Mouse (Mus musculus): Measurements from ENCODE around the gene Anapc15. TPM values are rescaled to one million over a fixed set of nuclear protein-coding genes. Genes with fewer than 3 reads are reported as not detected.
"Not testable (repeated sequence)": the region's sequence is repeated elsewhere in the genome, so short reads cannot be mapped to it uniquely, and the experiment has no call there.

The Anapc15 gene
- polyA plus RNA-seq, 1 experiment, result 103 TPM

DNA sequence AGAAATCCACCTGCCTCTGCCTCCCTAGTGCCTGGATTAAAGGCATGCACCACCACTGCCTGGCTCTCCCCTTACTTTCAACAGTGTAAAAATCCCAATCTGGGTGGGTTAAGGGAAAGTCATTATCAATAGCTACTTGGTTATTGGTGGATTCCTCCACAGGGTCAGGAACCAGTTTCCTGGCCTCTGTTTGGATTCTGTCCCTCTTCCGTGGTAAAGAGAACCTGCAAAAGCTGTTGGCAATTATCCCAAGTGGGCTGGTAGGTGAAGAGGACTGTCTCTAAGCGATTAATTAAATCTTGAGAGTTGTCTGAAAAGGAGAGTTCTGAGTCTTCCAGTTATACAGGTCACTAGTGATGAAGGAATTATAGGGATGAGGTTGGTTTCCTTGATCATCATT, 74.8 kb downstream of the Anapc15 start:
- no peak overlapping the region for H3K27ac ChIP-seq (ENCODE audit: insufficient read depth, low read depth, low read length)
- peaks cover 22% of the 10 kb centered on the region for H3K4me1 ChIP-seq (ENCODE audit: control insufficient read depth, insufficient read depth, low read length)
- no peak for TF ChIP-seq POLR2A (IDR thresholded peaks at IDR 0.05; ENCODE audit: borderline replicate concordance, low read depth, low read length)
- no peak for TF ChIP-seq CTCF (IDR thresholded peaks at IDR 0.05; ENCODE audit: low read depth, low read length)
- H3K4me3 ChIP-seq (ENCODE audit: insufficient read depth, low read length), result no peak overlapping the region

DNA sequence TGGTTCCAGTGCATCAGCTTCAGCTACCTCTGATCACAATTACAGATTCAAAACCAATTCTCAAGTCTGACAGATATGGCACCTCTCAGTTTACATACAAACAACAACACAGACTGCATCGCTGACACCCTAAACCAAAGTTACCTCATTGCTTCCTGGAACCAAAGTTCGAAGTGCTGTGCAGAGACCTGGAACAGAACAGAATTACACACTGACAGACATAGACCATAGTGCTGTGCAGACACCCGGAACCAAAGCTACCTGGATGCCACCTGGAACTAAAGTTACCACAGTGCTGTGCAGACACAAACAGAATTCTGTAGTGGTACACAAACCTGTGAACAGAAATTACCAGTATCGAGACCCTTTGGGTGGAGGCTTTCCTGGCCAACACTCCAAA, 76.2 kb downstream of the Anapc15 start:
- Histone ChIP-seq H3K27ac (ENCODE audit: insufficient read depth, low read depth, low read length) (no peak overlapping the region), H3K4me1 (ENCODE audit: control insufficient read depth, insufficient read depth, low read length) (peaks cover 22% of the 10 kb centered on the region), H3K4me3 (ENCODE audit: insufficient read depth, low read length) (no peak overlapping the region)
- TF ChIP-seq POLR2A (IDR thresholded peaks at IDR 0.05; ENCODE audit: borderline replicate concordance, low read depth, low read length) (no peak), CTCF (IDR thresholded peaks at IDR 0.05; ENCODE audit: low read depth, low read length) (no peak)

DNA sequence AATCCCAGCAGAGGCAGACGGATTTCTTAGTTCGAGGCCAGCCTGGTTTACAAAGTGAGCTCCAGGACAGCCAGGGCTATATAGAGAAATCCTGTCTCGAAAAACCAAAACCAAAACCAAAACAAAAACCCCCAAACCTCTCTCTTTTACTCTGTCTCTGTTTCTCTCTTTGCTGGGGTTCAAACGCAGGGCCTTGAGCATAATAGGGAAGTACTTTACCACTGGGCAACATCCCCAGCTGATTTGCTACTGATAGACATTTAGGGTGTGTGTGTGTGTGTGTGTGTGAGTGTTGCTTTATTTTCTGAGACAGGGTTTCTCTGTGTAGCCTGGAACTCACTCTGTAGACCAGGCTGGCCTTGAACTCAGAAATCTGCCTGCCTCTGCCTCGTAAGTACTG, 85.5 kb downstream of the Anapc15 start:
- Histone ChIP-seq H3K4me1 (ENCODE audit: control insufficient read depth, insufficient read depth, low read length) (peaks cover 11% of the 10 kb centered on the region), H3K27ac (ENCODE audit: insufficient read depth, low read depth, low read length) (0 out of 2 replicates have a peak overlapping the region, but pooled peaks have one; percentile 21)
- not testable (repeated sequence) for H3K4me3 ChIP-seq (ENCODE audit: insufficient read depth, low read length)

Other genes with a start within 250 kb of the Anapc15 start
- 9.7 and 13.6 TPM in 2 replicates for gene Clpb, start 200.1 kb upstream of the Anapc15 start, polyA plus RNA-seq (2012; ENCODE audit: insufficient read depth, insufficient read length, missing spikeins)
- gene Phox2a, start 45.4 kb upstream of the Anapc15 start, polyA plus RNA-seq (2012; ENCODE audit: insufficient read depth, insufficient read length, missing spikeins), result not detected in 2 replicates
- gene Inppl1, start 25.5 kb upstream of the Anapc15 start, polyA plus RNA-seq (2012; ENCODE audit: insufficient read depth, insufficient read length, missing spikeins), result 114 and 115 TPM in 2 replicates
- gene Folr2, start 6.5 kb upstream of the Anapc15 start, polyA plus RNA-seq (2012; ENCODE audit: insufficient read depth, insufficient read length, missing spikeins), result 379 and 471 TPM in 2 replicates
- gene Folr1, start 7.1 kb downstream of the Anapc15 start, polyA plus RNA-seq (2012; ENCODE audit: insufficient read depth, insufficient read length, missing spikeins), result 1.6 and 1.7 TPM in 2 replicates
- gene Lamtor1, start 42.2 kb downstream of the Anapc15 start, polyA plus RNA-seq (2012; ENCODE audit: insufficient read depth, insufficient read length, missing spikeins), result 205 and 219 TPM in 2 replicates
- gene Tomt, start 42.6 kb downstream of the Anapc15 start, polyA plus RNA-seq (2012; ENCODE audit: insufficient read depth, insufficient read length, missing spikeins), result 0.29 TPM in 1 of 2 replicates, not detected in the other
- gene Lrrc51, start 70.2 kb downstream of the Anapc15 start, polyA plus RNA-seq (2012; ENCODE audit: insufficient read depth, insufficient read length, missing spikeins), result 3.2 and 3.5 TPM in 2 replicates
- gene Numa1, start 70.4 kb downstream of the Anapc15 start, polyA plus RNA-seq (2012; ENCODE audit: insufficient read depth, insufficient read length, missing spikeins), result 130 and 145 TPM in 2 replicates
- 13.1 and 13.6 TPM in 2 replicates for gene Il18bp, start 155.0 kb downstream of the Anapc15 start, polyA plus RNA-seq (2012; ENCODE audit: insufficient read depth, insufficient read length, missing spikeins)
- gene Rnf121, start 201.8 kb downstream of the Anapc15 start, polyA plus RNA-seq (2012; ENCODE audit: insufficient read depth, insufficient read length, missing spikeins), result 16.7 and 17.2 TPM in 2 replicates
- gene Xndc1, start 201.8 kb downstream of the Anapc15 start, polyA plus RNA-seq (2012; ENCODE audit: insufficient read depth, insufficient read length, missing spikeins), result 15.4 and 18.1 TPM in 2 replicates
- 0.23 and 0.35 TPM in 2 replicates for gene Xntrpc, start 202.0 kb downstream of the Anapc15 start, polyA plus RNA-seq (2012; ENCODE audit: insufficient read depth, insufficient read length, missing spikeins)
- not detected in 2 replicates for gene Trpc2, start 219.4 kb downstream of the Anapc15 start, polyA plus RNA-seq (2012; ENCODE audit: insufficient read depth, insufficient read length, missing spikeins)
- not detected in 2 replicates for gene Art1, start 238.0 kb downstream of the Anapc15 start, polyA plus RNA-seq (2012; ENCODE audit: insufficient read depth, insufficient read length, missing spikeins)
- not detected in 2 replicates for gene Art5, start 245.8 kb downstream of the Anapc15 start, polyA plus RNA-seq (2012; ENCODE audit: insufficient read depth, insufficient read length, missing spikeins)